Mouse (Mus musculus) gastrocnemius, adult 2 months (tissue): ENCODE results near the gene Ttc21a. TPM values are rescaled to one million over a fixed set of nuclear protein-coding genes. Genes with fewer than 3 reads are reported as not detected.
"Not testable (repeated sequence)": the region's sequence is repeated elsewhere in the genome, so short reads cannot be mapped to it uniquely, and the experiment has no call there.

Experiments
- DNase-seq: peaks from one replicate; pipeline ENCODE4 v3.0.0; 2022
- H3K27ac ChIP-seq: fragments of 200-600 bp; 2 replicates; pipeline ENCODE4 v1.8.1; 2022; ENCODE audit warnings: mild to moderate bottlenecking
- H3K4me3 ChIP-seq: fragments of 200-600 bp; 2 replicates; pipeline ENCODE4 v1.8.1; 2022; ENCODE audit warnings: mild to moderate bottlenecking, moderate library complexity
- CTCF ChIP-seq: fragments of 200-600 bp; IDR thresholded peaks from 2 replicates; pipeline ENCODE4 v1.8.1; 2022; ENCODE audit warnings: antibody characterized with exemption, mild to moderate bottlenecking, moderate library complexity
- intact Hi-C: fragments of 180-260 bp; cut with DNase I; formaldehyde crosslinking; loops from one replicate; pipeline ENCODE4 v1.15.1; 2025
- total RNA-seq, 2 experiments: library from RNA; stranded (reverse); gene quantifications; 2 replicates each; pipeline ENCODE4 v1.2.3; 2021

Gene Ttc21a
- total RNA-seq, 2 experiments from 2014 or later, result not detected

- H3K27ac ChIP-seq, result peak overlapping the region; percentile 94
- TF ChIP-seq CTCF, result no peak
- peak overlapping the region; percentile 78 for H3K4me3 ChIP-seq
- intact Hi-C loops, result loop anchor here (1.0 to 2.0 kb wide), 2 partner anchors 28 to 48 kb away; no protein-coding TSS in a partner anchor
- DNase-seq, result peak; percentile 99
These were observed 73.5 kb downstream of the Ttc21a start for GRCm38 (mm10) chr9:120010781-120011511.

GRCm38 (mm10) chr9:120011533-120011932 is 74.1 kb downstream of the Ttc21a start:
- peak overlapping the region; percentile 94 for H3K27ac ChIP-seq
- intact Hi-C loops, result loop anchor here (1.0 to 2.0 kb wide), 2 partner anchors 29 to 48 kb away; no protein-coding TSS in a partner anchor

GRCm38 (mm10) chr9:120012161-120012560 is 74.8 kb downstream of the Ttc21a start:
- intact Hi-C loops, H3K4me3 ChIP-seq, DNase-seq: not testable (repeated sequence)
- peak overlapping the region; percentile 94 for H3K27ac ChIP-seq

More at GRCm38 (mm10) chr9:120011533-120011932, 74.1 kb downstream of the Ttc21a start:
- DNase-seq, result peak; percentile 77
- H3K4me3 ChIP-seq, result peak overlapping the region; percentile 78
- peak; percentile 79 for TF ChIP-seq CTCF

- no peak for TF ChIP-seq CTCF
- Histone ChIP-seq H3K27ac (peak overlapping the region; percentile 94), H3K4me3 (no peak overlapping the region)
- intact Hi-C loops, result no loop called here
- DNase-seq, result no peak
These were observed 75.4 kb downstream of the Ttc21a start for GRCm38 (mm10) chr9:120012781-120013180.

GRCm38 (mm10) chr9:120013251-120013820 is 75.9 kb downstream of the Ttc21a start:
- intact Hi-C loops, result no loop called here
- Histone ChIP-seq H3K27ac (peak overlapping the region; percentile 94), H3K4me3 (no peak overlapping the region)
- TF ChIP-seq CTCF, result no peak
- DNase-seq, result no peak

- no peak for TF ChIP-seq CTCF
- DNase-seq, result no peak
- Histone ChIP-seq H3K27ac (peak overlapping the region; percentile 35), H3K4me3 (no peak overlapping the region)
- intact Hi-C loops, result no loop called here
These were observed 77.4 kb downstream of the Ttc21a start for GRCm38 (mm10) chr9:120014828-120015227.

GRCm38 (mm10) chr9:120016956-120017355 is 79.5 kb downstream of the Ttc21a start:
- H3K4me3 ChIP-seq, result no peak overlapping the region
- no peak for TF ChIP-seq CTCF
- DNase-seq, result no peak
- intact Hi-C loops, result no loop called here
- H3K27ac ChIP-seq, result no peak overlapping the region; the same call in 1 of the 2 replicates

Other genes with a start within 250 kb of the Ttc21a start
- not detected for gene Scn10a, start 218.3 kb upstream of the Ttc21a start, total RNA-seq
- not detected for gene Scn11a, start 112.2 kb upstream of the Ttc21a start, total RNA-seq
- gene Wdr48, start 42.7 kb upstream of the Ttc21a start, total RNA-seq, result 10 to 100 TPM; 14.3 to 15.9 TPM
- gene Gorasp1, start within 50 bp of the Ttc21a start, total RNA-seq, result 10 to 100 TPM; 20.5 to 21.4 TPM
- 10 to 100 TPM in 1 of 2 experiments, 1 to 10 TPM in 1; 5.9 to 12.0 TPM for gene Csrnp1, start 47.1 kb downstream of the Ttc21a start, total RNA-seq
- gene Xirp1, start 86.0 kb downstream of the Ttc21a start, total RNA-seq, result 100 to 1,000 TPM in 1 of 2 experiments, 10 to 100 TPM in 1; 70.1 to 116 TPM
- under 1 TPM; 0.15 to 0.20 TPM for gene Cx3cr1, start 132.3 kb downstream of the Ttc21a start, total RNA-seq
- gene Ccr8, start 154.5 kb downstream of the Ttc21a start, total RNA-seq, result not detected
- 10 to 100 TPM; 10.4 to 12.1 TPM for gene Slc25a38, start 172.8 kb downstream of the Ttc21a start, total RNA-seq
- 100 to 1,000 TPM; 395 to 503 TPM for gene Rpsa, start 190.1 kb downstream of the Ttc21a start, total RNA-seq
- not detected for gene Mobp, start 212.1 kb downstream of the Ttc21a start, total RNA-seq